Mouse (Mus musculus) hematopoietic multipotent progenitor cell, adult 10-12 weeks (in vitro differentiated cells): ENCODE results near the gene Fam89a. TPM values are rescaled to one million over a fixed set of nuclear protein-coding genes. Genes with fewer than 3 reads are reported as not detected.

ENCODE experiments used
- polyA plus RNA-seq: library from polyadenylated mRNA; stranded (reverse); fragments of >175 nt; gene quantifications from 2 replicates; pipeline ENCODE4 v1.2.3, GENCODE M21; 2012; ENCODE audit warnings: low replicate concordance

The Fam89a gene
- polyA plus RNA-seq: 1.8 and 6.9 TPM in 2 replicates

GRCm38 (mm10) chr8:124751709-124752173 lies at the start of gene Fam89a:
Gene Fam89a (minus strand): TSS chr8:124751832.

GRCm38 (mm10) chr8:124792708-124793107 lies 41.1 kb upstream of the Fam89a start, which contains the start of gene Trim67:
Gene Trim67 (plus strand): TSS chr8:124793092.

GRCm38 (mm10) chr8:124721862-124722515 lies 29.6 kb downstream of the Fam89a start, which contains the start of the genes Ttc13 and Arv1:
Gene Ttc13 (minus strand): TSS chr8:124721983.
Gene Arv1 (plus strand): TSS chr8:124722139.

Other genes starting within 250 kb of the Fam89a start
- 20.2 and 21.6 TPM in 2 replicates for gene Cog2, start 231.1 kb downstream of the Fam89a start, polyA plus RNA-seq
- not detected in 2 replicates for gene Agt, start 182.1 kb downstream of the Fam89a start, polyA plus RNA-seq
- 0.33 and 0.72 TPM in 2 replicates for gene Capn9, start 175.7 kb downstream of the Fam89a start, polyA plus RNA-seq
- gene 2310022B05Rik, start 88.5 kb downstream of the Fam89a start, polyA plus RNA-seq: 8.7 and 13.9 TPM in 2 replicates
- gene Ttc13, start 29.8 kb downstream of the Fam89a start, polyA plus RNA-seq: 18.3 and 25.7 TPM in 2 replicates
- gene Arv1, start 29.7 kb downstream of the Fam89a start, polyA plus RNA-seq: 21.1 and 29.4 TPM in 2 replicates
- not detected in 2 replicates for gene Trim67, start 41.3 kb upstream of the Fam89a start, polyA plus RNA-seq
- 42.4 and 52.0 TPM in 2 replicates for gene Gnpat, start 111.2 kb upstream of the Fam89a start, polyA plus RNA-seq
- gene 2810004N23Rik, start 111.3 kb upstream of the Fam89a start, polyA plus RNA-seq: 7.6 and 16.2 TPM in 2 replicates
- 8.4 and 10.4 TPM in 2 replicates for gene Exoc8, start 145.9 kb upstream of the Fam89a start, polyA plus RNA-seq
- gene Sprtn, start 146.1 kb upstream of the Fam89a start, polyA plus RNA-seq: 5.8 and 12.3 TPM in 2 replicates
- gene Egln1, start 197.5 kb upstream of the Fam89a start, polyA plus RNA-seq: 12.1 and 23.5 TPM in 2 replicates